In the genomic region with DNA sequence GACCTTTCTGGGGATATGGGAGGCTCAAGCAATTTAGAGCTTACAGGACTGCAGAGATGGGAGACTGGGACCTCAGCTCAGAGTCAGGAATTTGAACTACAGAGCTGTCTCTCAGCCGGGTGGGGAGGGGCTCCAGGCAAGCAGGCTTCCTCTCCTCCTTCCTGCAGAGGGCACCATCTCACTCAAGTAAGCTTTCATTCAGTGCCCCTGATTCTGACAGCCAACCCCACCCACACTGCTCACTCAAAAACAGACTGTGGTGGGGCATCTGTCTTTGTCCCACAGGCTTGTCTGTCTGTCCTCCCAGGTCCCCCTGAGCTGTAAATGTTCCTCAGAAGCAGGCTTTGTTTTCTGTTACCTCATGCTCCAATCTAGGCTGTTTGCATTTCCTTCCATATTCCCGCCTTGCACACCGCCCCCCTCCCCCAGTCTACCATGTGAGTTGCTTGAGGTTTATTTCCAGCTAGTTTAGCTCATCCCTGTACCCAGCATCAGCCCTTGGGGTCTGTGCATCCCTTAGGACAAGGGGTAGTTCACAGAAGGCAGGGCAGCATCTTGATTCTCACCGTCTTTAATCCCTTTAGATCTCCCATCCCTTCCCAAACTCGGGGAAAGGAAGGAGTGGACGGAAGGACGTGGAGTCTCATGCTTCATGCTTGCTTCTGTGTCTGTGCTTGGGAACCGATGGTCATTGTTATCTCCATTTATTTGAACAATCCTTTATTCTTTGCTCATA, we compare ENCODE assay signal across 8 mouse cellular contexts.
DNase-seq lines count a peak whose midpoint lies in the region; ATAC-seq and TF ChIP-seq lines count a peak whose summit lies in the region.

No protein-coding gene starts in this region.

- 40% methylated on average over 8 of the region's 8 CpGs for WGBS in heart, postnatal 0 days
- 34% methylated on average over 8 of the region's 8 CpGs for WGBS in midbrain, embryonic 13.5 days

- H3K4me1 ChIP-seq in heart, postnatal 0 days (ENCODE audit: control insufficient read depth, insufficient read depth): peaks cover 5% of the 10 kb centered on the region; the same call in 1 of the 2 replicates
- peaks cover 47% of the 10 kb centered on the region for H3K4me1 ChIP-seq in midbrain, embryonic 13.5 days (replicated peaks)

- TF ChIP-seq CTCF in heart, postnatal 0 days (IDR thresholded peaks at IDR 0.05; ENCODE audit: low read depth): peak; percentile 45

- H3K27ac ChIP-seq in heart, postnatal 0 days (ENCODE audit: low read depth): no peak overlapping the region
- peak overlapping the region; percentile 4; the same call in 1 of the 2 replicates for H3K27ac ChIP-seq in midbrain, embryonic 13.5 days

- no peaks in the 10 kb centered on the region for H3K27me3 ChIP-seq in heart, postnatal 0 days (ENCODE audit: control insufficient read depth, insufficient read depth, low read length)
- H3K27me3 ChIP-seq in midbrain, embryonic 13.5 days: peaks cover 3% of the 10 kb centered on the region; the same call in 1 of the 2 replicates

- no peaks in the 10 kb centered on the region for H3K9me3 ChIP-seq in heart, postnatal 0 days (replicated peaks; ENCODE audit: control insufficient read depth, low read length)
- H3K9me3 ChIP-seq in midbrain, embryonic 13.5 days: no peaks in the 10 kb centered on the region

- H3K9ac ChIP-seq in heart, postnatal 0 days (replicated peaks; ENCODE audit: low read depth, low read length): no peak overlapping the region
- H3K9ac ChIP-seq in midbrain, embryonic 13.5 days (replicated peaks): no peak overlapping the region

- DNase-seq in CD4-positive, CD25-positive, alpha-beta regulatory T cell, adult 2 months (ENCODE audit: low read depth, low spot score): peak; percentile 62
- DNase-seq in A20 (ENCODE audit: low read depth, low spot score) (peak; percentile 50), adipocyte (ENCODE audit: low spot score) (no peak)
- peak; percentile 81 for DNase-seq in embryo, embryonic 11 days
- DNase-seq in heart, postnatal 0 days (ENCODE audit: low spot score): peak; percentile 51
- peak; percentile 75 to 84 for DNase-seq in kidney, postnatal 4 days

- TF ChIP-seq EP300 in heart, postnatal 0 days (IDR thresholded peaks at IDR 0.05; ENCODE audit: low read depth): no peak

- H3K36me3 ChIP-seq in heart, postnatal 0 days (replicated peaks; ENCODE audit: control insufficient read depth, insufficient read depth, low read length): no peaks in the 10 kb centered on the region
- H3K36me3 ChIP-seq in midbrain, embryonic 13.5 days: no peaks in the 10 kb centered on the region

- no peak overlapping the region for H3K4me3 ChIP-seq in heart, postnatal 0 days (ENCODE audit: low read depth, low read length)
- no peak overlapping the region for H3K4me3 ChIP-seq in midbrain, embryonic 13.5 days (replicated peaks)

- no peak for ATAC-seq in CD4-positive, CD25-positive, alpha-beta regulatory T cell, adult 4 months
- ATAC-seq in heart, postnatal 0 days (ENCODE audit: insufficient read depth, low read depth): peak; percentile 70
- peak; percentile 51 for ATAC-seq in midbrain, embryonic 13.5 days

- H3K4me2 ChIP-seq in heart, postnatal 0 days (ENCODE audit: low read depth, low read length): peak overlapping the region; percentile 18; the same call in 1 of the 2 replicates
- peak overlapping the region; percentile 2 for H3K4me2 ChIP-seq in midbrain, embryonic 13.5 days (replicated peaks)
